Mouse (Mus musculus) frontal cortex, adult (tissue): ENCODE data around the gene Tgfbi.
A peak's percentile ranks its signal among the peaks of the same experiment; 100 is the strongest.

Experiments
- ATAC-seq: cut with Nextera tagmentation; 2 replicates; pipeline ENCODE4 v1.9.2; 2017; ENCODE audit warnings: mild to moderate bottlenecking, moderate library complexity, mixed read lengths; ENCODE audit not compliant: low TSS enrichment

The Tgfbi gene

DNA sequence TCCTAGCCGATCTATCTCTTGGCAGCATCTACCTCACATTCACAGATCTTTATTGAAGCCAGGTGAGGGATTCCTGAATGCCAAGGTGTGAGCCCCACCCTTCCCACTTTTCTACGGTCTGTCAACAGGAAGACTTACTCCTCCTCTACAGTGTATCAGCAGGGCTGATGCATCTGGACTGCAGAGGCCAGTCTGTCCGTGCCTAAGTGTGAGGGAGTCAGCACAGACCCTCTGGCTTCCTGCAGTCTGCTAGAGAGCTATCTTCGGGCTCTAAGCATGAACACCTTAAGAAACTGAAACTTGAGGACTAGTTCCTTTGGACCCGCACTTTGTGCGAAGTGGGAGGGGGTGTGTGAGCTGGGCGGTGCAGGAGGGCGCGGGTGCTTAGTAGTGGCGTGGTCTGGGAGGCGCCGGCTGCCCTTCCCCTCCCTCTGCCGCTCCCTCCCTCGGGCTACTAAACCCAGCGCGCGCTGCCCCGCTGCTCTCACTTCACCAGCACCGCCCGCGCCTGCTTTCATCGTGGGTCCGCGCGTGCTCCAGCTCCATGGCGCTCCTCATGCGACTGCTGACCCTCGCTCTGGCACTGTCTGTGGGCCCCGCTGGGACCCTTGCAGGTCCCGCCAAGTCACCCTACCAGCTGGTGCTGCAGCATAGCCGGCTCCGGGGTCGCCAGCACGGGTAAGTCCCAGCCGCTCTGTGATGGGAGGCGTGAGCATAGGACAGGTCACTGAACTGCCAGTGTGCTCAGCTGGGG, at the start of gene Tgfbi:
Gene Tgfbi (plus strand): TSS at position 421 of the 754 bp plus-strand sequence.
- ATAC-seq: peak; percentile 78

DNA sequence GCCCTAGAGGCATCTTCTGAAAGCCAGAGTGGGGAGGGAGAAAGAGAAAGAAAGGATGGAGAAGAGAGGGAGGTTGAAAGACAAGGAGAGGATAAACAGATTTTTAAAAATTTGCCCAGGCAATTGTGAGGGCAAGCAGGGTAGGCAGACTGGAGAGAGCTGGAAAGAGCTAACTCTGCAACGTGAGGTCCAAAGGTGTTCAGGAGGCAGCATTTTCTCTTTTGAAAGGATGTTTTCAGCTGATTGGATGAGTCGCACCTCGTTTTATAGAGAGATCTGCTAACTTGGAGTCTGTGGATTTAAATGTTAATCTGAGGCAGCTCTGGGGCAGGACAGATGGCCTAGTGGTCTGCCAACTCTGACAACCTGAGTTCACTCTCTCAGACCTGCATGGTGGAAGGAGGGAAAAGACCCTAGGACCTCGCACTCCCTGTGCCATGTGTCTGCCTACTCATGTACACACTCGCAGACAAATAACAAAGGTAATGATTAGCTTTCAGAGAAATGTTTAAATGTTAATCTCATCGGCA, 49.4 kb upstream of the Tgfbi start:
- ATAC-seq: no peak

DNA sequence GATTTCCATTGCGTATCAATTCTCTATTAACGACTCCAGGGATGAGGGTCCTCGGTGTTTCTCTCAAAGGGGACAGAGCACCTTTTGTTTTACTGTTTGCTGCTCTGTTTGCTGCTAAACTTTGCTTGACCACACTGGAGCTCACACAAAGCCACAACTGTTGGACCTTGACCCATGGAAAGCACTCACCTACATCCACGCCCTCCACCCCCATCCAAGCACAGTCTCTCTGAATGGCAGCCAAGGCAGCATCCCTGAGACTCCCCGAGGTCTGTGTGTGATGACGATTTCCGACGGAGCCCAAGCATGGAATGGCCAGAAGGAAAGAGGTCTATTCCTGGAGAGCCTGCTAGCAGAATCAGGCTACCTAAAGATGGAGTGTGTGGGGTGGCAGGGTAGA, 48.2 kb upstream of the Tgfbi start:
- no peak for ATAC-seq

DNA sequence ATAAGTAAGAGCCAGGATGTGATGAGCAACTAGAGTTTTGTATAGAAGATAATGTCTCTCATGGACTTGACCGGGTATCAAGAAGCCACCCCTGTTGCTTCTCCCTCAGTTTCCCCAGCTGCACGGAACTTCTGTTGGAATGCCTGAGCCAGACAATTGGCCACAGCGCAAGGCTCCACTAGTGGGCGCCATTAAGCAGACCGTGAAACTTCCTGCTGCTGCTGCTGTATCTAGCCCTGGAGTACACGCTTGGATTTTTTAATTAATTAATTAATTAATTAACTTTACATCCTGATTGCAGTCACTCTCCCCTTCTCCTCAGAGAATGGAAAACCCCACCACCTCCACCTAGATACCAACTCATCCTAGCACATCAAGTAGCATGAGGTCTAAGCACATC, 46.2 kb upstream of the Tgfbi start:
- ATAC-seq: no peak

DNA sequence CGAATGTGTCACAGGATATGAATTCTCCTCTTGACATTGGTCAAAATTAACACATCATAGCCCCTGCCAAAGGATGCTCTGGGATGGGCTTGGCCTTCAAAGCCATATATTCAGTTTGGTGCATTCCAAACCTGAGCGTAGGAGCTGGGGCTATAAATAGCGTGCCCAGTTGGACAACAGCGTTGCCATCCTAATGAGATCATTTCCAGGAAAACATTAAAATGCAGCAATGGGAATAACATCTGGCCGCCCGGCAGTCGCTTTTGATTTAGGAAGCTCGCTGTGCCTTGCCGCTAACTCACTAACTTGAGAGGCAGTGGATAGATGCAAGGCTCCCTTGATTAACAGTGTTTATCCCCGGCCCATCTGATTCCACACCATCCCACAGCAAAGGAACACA, 43.0 kb upstream of the Tgfbi start:
- ATAC-seq: no peak

DNA sequence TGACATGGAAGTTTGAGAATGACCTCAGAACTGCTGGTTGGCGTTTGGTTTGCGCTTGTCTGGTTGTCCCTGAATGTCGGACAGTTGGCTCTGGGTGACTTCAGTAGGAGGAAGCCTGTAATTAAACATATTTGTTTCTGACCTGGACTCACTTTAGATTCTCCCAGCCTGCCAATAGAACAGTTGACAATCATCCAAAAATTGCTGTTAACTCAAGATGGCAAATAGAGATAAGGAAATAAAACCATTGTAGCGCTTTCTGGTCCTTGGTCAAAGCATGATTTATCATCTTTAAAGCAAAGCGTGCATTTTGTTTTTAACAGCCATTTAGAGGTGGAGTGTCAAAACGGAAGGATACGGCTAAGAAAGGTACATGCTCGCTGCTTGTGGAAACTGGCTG, 37.7 kb upstream of the Tgfbi start:
- ATAC-seq: no peak

DNA sequence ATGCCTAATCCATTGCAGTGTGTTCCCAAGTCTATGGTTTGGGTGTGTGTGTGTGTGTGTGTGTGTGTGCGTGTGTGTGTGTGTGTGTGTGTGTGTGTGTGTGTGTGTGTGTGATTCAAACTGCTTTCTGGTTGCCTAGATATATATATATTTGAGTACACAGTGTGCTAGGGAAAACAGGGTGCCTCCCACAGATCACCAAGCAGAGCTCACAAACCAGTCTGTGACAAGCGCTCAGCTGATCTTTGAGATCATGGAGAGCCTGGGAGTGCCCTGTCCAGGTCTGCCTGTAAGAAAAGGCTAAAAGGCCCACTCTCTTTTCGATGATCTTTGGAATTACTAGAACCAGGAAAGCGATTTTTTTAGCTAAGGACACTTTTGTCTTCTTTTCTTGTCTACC, 34.2 kb upstream of the Tgfbi start:
- peak; percentile 65; the same call in 1 of the 2 replicates for ATAC-seq

DNA sequence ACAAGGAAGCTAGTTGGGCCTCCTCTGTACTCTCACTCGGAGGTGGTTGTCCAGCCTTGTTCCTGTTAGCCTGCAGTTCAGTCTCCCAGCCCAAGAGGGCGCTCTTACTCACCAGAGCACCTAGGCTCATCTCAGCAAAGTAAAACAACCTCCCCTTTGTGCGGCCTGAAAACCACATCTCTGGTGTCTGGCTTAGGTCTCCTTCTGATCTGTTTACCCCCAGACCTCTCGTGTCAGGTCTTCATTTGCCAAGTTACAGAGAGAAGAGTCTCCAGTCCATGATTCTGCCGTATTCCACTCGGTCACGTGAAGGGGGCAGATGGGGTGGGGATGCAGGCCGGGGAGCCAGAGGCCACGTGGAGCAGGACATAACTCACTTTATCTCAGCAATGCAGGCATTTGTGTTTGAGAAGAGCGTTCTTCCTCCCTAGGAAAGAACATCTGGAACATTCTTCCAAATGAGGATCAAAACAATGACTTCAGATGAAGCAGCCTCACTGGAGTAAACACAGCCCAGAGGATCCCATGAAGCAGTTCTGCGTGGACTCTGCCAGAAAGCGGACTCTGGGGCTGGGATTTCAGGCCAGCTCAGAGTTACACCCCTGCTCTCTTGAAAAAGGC, 33.5 kb upstream of the Tgfbi start:
- ATAC-seq: peak; percentile 64

DNA sequence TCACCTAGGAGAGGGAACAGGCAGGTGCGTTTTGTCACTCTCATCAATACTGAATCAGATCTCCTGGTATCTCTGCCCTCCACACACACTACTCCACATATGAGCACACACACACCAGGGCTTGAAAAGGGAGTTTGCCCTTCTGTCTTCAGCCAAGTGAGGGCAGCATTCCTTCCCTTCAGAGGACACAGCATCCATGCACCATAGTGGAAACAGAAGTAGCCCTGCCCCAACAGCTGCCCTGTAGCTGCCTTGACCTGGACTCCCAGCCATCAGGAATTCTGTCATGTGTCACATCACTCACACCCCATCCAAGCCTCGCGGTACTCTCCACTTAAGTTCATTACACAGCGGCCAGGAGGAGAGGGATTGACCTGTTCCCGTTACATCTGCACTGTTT, 31.2 kb upstream of the Tgfbi start:
- ATAC-seq: no peak

DNA sequence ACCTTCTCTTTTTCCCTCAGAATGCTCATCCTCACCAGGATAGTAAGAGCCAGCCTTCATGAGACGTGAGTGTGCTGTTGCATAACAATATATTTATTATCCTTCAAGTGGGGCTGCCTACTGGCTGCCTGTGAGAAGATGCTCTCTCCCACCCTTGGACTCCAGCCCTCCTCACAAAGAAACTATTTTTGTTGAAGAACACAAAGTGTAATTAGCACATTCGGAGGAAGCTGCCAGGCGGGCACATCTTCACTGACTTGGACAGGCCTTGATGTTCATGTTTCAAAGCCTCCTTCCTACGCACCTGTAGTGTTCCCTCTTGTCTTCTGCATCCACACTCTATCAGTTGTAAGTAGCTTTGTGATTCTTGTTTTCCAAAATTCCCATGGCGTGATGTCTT, 28.9 kb upstream of the Tgfbi start:
- ATAC-seq: peak; percentile 62

DNA sequence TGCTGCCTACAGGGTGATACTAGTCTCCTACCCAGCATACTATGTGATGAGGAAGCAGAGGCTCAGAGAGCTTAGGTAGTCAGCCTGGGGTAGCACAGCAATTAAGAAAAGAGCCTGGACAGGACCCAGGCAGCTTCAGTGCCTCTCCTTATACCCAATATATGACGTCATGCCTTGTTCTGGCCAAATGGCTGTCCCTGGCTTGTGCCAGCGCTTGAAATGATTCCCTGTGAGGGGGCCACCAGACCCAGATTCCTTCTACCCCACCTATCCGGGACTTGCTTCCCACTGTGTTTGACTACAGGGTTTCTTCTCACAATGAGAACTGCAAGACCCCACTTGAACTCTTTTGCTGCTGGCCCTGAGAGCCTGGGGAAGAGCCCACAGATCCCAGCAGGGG, 27.8 kb upstream of the Tgfbi start:
- peak; percentile 26; the same call in 1 of the 2 replicates for ATAC-seq

DNA sequence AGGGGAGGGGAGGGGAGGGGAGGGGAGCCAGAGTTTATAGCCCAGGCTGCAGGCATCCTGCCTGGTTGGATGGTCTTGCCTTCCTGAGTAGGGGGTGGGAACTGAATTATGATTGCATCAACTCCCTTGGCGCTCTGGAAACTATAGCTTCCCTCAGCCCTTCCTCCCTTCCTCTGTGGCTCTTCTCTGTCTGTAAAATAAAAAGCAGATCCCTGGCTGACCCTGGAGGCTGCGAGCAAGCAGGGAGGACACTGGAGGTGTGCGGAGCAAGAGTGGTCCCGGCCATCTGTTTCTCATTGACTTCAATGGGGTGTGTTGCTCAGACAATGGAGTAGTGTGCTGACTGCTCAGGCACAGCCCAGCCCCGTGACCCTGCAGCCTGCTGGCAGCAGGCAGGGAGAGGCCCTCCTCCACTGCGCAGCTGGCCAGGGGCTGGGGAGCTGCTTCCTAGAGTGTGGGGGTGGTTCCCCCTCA, 27.3 kb upstream of the Tgfbi start:
- ATAC-seq: peak; percentile 64; the same call in 1 of the 2 replicates

DNA sequence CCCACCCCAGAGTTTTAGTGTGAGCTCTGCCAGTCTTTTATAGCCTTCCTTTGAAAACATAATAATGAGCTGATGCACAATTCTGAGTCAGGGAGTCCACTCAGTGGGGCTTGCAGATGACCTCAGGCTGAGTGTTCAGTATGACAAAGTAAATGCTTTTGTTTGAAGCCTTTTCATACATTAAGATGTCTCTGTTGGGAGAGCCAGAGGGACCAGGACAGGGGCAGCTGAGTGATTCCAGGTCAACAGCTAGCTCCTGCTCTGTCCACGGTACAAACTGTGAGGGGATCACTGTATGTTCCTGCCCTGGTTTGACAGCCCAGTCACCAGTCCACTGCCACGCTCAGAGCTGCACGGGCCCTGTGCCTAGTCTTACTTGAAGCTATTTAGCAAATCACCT, 26.6 kb upstream of the Tgfbi start:
- ATAC-seq: no peak

DNA sequence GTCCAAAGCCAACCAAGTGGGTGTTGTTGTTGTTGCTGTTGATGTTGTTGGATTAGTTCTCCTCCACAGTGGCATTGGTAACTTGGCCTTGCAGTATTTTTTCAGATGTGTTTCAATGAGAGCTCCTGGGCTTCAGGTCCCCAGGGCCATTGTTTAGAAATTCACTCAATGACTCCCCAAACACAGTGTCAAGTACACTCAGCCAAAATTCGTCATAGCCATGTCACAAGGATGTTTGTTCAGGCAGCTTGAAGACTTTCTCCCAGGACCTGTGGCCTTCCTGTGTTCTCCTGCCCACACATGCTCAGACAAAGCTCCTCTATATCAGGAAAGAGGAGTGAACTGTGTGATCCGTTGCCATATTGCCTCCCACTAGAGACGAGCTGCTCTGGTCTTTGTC, 23.3 kb upstream of the Tgfbi start:
- ATAC-seq: no peak

DNA sequence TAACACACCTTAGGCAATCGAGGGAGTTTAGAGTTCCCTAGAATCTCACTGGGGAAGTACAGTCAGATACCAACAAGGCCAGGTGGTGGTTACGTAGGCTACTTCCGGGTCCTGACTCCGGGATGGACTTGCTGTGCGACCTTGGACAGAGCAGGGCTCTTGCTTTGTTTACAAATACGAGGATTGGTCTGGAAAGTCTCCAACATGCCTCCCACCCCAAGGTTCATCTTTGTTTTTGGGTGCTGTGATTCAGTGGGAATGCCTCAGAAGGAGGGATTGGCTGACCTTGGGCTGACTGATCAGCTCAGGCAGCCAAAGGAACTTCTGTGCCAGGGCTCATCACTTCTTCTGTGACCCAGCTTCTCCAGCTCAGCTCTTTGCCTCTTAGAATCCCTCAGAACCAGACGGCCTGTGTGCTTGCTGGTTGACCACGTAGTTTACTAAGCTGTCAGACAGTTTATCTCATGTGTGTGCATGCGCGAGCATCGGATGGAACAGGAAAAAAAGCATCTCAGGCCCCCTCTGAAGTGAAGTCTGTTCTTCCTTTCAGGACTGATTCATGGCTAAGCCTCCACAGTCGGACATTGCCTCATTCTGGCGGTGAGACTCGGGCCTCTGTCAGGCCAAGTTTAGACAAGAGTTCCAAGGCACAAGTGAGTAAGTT, 20.7 kb upstream of the Tgfbi start:
- no peak for ATAC-seq

DNA sequence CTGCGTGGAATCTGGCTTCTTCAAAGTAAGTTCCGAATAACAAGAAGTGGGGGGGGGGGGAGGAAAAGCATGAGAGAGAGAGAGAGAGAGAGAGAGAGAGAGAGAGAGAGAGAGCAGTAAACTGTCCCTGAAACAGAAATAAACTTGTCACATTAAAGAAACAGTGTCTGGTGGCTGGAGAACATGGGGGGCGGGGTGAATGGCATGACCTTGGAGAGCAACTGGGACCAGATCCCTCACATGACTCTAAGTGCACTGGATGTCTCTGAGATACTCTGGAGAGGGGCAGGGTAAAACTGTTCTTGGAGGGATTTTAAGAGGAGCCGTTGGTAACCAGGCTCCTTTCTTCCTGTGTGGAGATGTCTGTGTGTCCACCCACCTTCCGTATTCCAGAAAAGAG, 19.1 kb upstream of the Tgfbi start:
- no peak for ATAC-seq

DNA sequence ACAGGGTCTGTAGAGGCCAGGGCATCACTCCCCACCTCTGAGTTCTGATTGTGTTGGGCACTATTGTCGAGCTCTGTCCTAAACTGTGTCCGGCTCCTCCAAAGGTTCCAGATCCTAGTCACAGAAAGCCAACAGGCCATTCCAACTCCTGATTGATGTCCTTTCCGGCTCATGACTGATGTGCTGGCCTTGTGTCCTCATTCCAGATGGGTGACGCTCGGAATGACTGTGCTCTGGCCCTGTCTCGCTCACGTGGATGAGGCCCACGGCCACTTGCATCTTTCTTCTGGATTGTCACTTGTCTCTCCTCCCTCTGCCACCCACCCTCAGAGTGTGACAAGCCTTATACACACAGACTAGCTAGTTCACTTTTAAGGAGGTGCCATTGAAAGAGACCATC, 18.1 kb upstream of the Tgfbi start:
- ATAC-seq: no peak

DNA sequence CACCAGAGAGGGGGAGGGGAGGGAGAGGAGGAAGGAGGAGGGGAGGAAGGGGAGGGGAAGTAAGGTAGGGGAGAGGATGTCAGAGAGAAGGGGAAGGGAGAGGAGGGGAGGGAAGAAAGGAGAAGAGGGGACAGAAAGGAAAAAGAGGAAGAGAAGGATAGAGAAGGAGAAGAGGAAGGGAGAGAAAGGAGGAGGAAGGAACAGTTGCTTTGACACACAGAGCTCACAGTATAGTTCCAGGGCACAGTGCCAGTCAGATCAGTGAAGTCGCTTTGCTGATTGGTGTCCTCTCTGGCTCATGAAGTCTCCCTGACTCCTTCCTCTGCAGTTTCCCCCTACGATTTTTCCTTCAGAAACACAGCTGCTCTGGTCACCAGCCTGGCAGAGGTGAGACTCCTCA, 17.4 kb upstream of the Tgfbi start:
- no peak for ATAC-seq

DNA sequence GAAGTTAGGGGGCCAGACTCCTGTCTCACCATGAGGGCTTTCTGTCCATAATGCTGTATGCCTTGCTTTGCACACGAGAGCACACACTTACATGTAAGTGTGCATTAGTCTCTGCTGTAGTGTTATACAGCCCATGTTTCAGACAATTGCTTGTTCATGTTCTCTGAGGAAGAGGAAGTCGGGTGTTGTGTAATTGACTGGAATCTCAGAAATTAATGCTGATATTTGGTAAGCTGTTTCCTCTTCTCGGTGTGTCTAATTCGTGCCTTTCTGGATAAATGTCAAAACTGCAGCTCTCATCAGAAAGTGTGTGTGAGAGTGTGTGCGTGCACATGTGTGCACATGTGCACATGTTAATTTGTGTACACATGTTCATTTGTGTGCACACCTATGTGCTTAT, 16.1 kb upstream of the Tgfbi start:
- ATAC-seq: no peak

DNA sequence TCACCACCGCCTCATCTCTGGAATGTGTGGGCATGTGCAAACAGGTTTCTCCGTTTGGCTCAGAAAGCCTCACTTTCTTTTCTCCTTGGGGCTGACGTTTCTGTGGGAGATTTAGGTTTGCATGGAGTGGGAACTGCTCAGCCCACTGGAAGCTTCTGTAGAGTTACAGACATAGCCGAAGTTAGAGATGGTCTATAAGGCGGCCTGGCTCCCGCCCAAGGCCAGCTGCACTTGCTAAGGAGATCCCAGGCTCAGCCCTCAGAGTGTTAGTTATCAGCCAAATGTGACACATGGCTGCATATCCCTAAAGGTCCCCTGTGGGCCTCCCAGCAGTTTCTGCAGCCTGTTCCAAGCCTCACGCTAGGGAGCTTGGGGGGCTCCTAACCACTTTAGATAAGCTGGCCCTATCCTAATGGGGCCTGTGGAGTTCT, 15.3 kb upstream of the Tgfbi start:
- peak; percentile 69 for ATAC-seq

DNA sequence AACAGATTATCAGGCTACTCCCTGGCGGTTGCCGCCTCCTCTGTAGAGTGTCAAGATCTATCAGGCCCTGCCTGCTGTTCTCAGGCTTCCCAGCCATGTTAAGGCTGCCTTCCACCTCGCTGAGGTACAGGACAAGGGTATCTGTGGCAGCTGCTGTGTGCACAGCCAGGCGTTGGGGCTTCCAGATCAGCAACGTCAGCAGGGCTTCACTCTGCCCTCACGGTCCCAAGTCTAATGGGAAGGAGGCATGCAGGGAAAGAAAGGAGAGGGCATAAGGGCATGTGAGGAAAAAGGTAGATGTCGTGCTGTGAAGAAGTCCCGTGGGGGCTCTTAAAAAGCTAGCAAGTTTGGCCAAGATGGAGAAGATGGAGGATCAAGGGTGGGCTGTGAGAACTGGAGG, 14.1 kb upstream of the Tgfbi start:
- no peak for ATAC-seq

DNA sequence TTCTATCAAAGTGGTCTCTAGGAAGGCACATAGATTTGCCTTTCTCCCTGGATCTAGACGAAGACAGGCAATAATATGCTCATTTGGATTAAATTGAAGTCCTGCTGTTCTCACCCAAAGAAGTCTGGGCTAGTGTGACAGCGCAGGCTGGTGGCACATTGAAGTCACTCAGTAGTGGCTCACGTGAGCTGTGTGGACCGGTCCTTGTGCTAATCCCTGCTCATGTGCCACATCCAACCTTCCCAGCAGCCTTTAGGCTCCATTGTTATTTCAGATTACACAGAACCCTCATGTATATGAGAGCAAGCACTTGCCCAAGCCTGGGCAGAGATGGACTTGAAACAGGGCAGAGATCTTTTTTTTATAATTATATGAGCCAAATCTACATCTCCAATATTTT, 12.0 kb upstream of the Tgfbi start:
- ATAC-seq: no peak
